Mouse (Mus musculus) forebrain, embryonic 14.5 days (tissue): Measurements from ENCODE around the gene Pdpr. TPM values are rescaled to one million over a fixed set of nuclear protein-coding genes. Genes with fewer than 3 reads are reported as not detected.
A peak's percentile ranks its signal among the peaks of the same experiment; 100 is the strongest.
"Not testable (repeated sequence)": the region's sequence is repeated elsewhere in the genome, so short reads cannot be mapped to it uniquely, and the experiment has no call there.

Experiments
- ATAC-seq: fragments of 200-750 bp; cut with Nextera tagmentation; 2 replicates; pipeline ENCODE4 v1.8.0; 2017; ENCODE audit warnings: mild to moderate bottlenecking, moderate library complexity
- DNase-seq: peaks from one replicate; pipeline ENCODE4 v3.0.0-alpha.2; 2015; ENCODE audit warnings: low spot score
- H3K27ac ChIP-seq: fragments of 300-500 bp; sonication (generic); 2 replicates; pipeline ENCODE4 v1.5.1; 2014; ENCODE audit warnings: low read depth, mild to moderate bottlenecking, control low read depth, low read length, moderate library complexity
- H3K27me3 ChIP-seq: fragments of 300-500 bp; sonication (generic); replicated peaks from 2 replicates; pipeline ENCODE4 v1.6.1; 2014; ENCODE audit warnings: low read length, control low read depth, mixed read lengths; ENCODE audit not compliant: control insufficient read depth, insufficient read depth
- H3K36me3 ChIP-seq: fragments of 300-500 bp; sonication (generic); 2 replicates; pipeline ENCODE4 v1.6.1; 2014; ENCODE audit warnings: low read length, control low read depth; ENCODE audit not compliant: control insufficient read depth, insufficient read depth
- H3K4me1 ChIP-seq: fragments of 300-500 bp; sonication (generic); 2 replicates; pipeline ENCODE4 v1.6.1; 2014; ENCODE audit warnings: antibody characterized with exemption, low read length, control low read depth; ENCODE audit not compliant: control insufficient read depth, insufficient read depth
- H3K4me2 ChIP-seq: fragments of 300-500 bp; sonication (generic); 2 replicates; pipeline ENCODE4 v1.6.1; 2014; ENCODE audit warnings: mild to moderate bottlenecking, control low read depth, low read length
- H3K4me3 ChIP-seq: fragments of 300-500 bp; sonication (generic); 2 replicates; pipeline ENCODE4 v1.5.1; 2014; ENCODE audit warnings: low read depth, low read length, control low read depth
- H3K9ac ChIP-seq: fragments of 300-500 bp; sonication (generic); 2 replicates; pipeline ENCODE4 v1.6.1; 2014; ENCODE audit warnings: mild to moderate bottlenecking, low read length, control low read depth, moderate library complexity
- H3K9me3 ChIP-seq: fragments of 300-500 bp; sonication (generic); replicated peaks from 2 replicates; pipeline ENCODE4 v1.6.1; 2016; ENCODE audit warnings: low read length, control low read depth, mixed read lengths; ENCODE audit not compliant: control insufficient read depth
- WGBS: fragments of 180-500 bp; shearing (Covaris S2); extraction: QIAGEN DNeasy Blood & Tissue Kit; methylation state at CpG from one replicate; pipeline ENCODE4 v1.1.7; 2014; 5-methylcytosine and 5-hydroxymethylcytosine counted together
- polyA plus RNA-seq: library from polyadenylated mRNA; unstranded; fragments of >200 nt; fragmentation: Nextera tagmentation; extraction: Ambion mirVana; gene quantifications from 2 replicates; pipeline ENCODE4 v1.2.1, GENCODE M21; 2014

Gene Pdpr
- polyA plus RNA-seq, 1 experiment from 2014 or later: 6.7 TPM

GRCm38 (mm10) chr8:111058946-111059572 lies 35.4 kb upstream of the Pdpr start:
- Histone ChIP-seq H3K4me2 (no peak overlapping the region), H3K4me3 (no peak overlapping the region), H3K36me3 (peaks cover 26% of the 10 kb centered on the region), H3K9me3 (no peaks in the 10 kb centered on the region), H3K9ac (no peak overlapping the region), H3K4me1 (peaks cover 14% of the 10 kb centered on the region), H3K27ac (no peak overlapping the region), H3K27me3 (no peaks in the 10 kb centered on the region)
- WGBS: 65% methylated on average over 2 of the region's 2 CpGs
- DNase-seq (no peak), ATAC-seq (no peak)

- WGBS: under 1% methylated on average over 14 of the region's 14 CpGs
- peak overlapping the region; percentile 79 for H3K27ac ChIP-seq
- peak overlapping the region; percentile 70 for H3K9ac ChIP-seq
- DNase-seq (no peak), ATAC-seq (peak; percentile 19)
- peaks cover 14% of the 10 kb centered on the region for H3K4me1 ChIP-seq
- no peaks in the 10 kb centered on the region for H3K27me3 ChIP-seq
- peak overlapping the region; percentile 60 for H3K4me3 ChIP-seq
- no peaks in the 10 kb centered on the region for H3K9me3 ChIP-seq
- H3K36me3 ChIP-seq: peaks cover 6% of the 10 kb centered on the region
- H3K4me2 ChIP-seq: peak overlapping the region; percentile 66
Measured at GRCm38 (mm10) chr8:111061688-111062071, 32.8 kb upstream of the Pdpr start.

GRCm38 (mm10) chr8:111062072-111062757 lies 32.2 kb upstream of the Pdpr start:
- ATAC-seq (peak; percentile 95), DNase-seq (peak; percentile 96)
- Histone ChIP-seq H3K9ac (peak overlapping the region; percentile 70), H3K4me2 (peak overlapping the region; percentile 66), H3K27ac (peak overlapping the region; percentile 79), H3K4me1 (peaks cover 9% of the 10 kb centered on the region), H3K9me3 (no peaks in the 10 kb centered on the region), H3K27me3 (no peaks in the 10 kb centered on the region), H3K4me3 (peak overlapping the region; percentile 60), H3K36me3 (peaks cover 6% of the 10 kb centered on the region)
- WGBS: under 1% methylated on average over 27 of the region's 27 CpGs

- Histone ChIP-seq H3K9ac (peak overlapping the region; percentile 8; the same call in 1 of the 2 replicates), H3K4me1 (peaks cover 6% of the 10 kb centered on the region), H3K27ac (no peak overlapping the region), H3K27me3 (no peaks in the 10 kb centered on the region), H3K4me3 (peak overlapping the region; percentile 60), H3K36me3 (peaks cover 5% of the 10 kb centered on the region), H3K4me2 (peak overlapping the region; percentile 33), H3K9me3 (no peaks in the 10 kb centered on the region)
- WGBS: 37% methylated on average over 2 of the region's 2 CpGs
- DNase-seq (no peak), ATAC-seq (no peak)
Measured at GRCm38 (mm10) chr8:111062893-111063292, 31.5 kb upstream of the Pdpr start.

GRCm38 (mm10) chr8:111066308-111066707 lies 28.1 kb upstream of the Pdpr start:
- 66% methylated on average over 4 of the region's 4 CpGs for WGBS
- Histone ChIP-seq H3K4me2 (no peak overlapping the region), H3K4me1 (peaks cover under 1% of the 10 kb centered on the region; the same call in 1 of the 2 replicates), H3K9ac (no peak overlapping the region), H3K36me3 (no peaks in the 10 kb centered on the region), H3K27ac (no peak overlapping the region), H3K4me3 (no peak overlapping the region), H3K9me3 (no peaks in the 10 kb centered on the region), H3K27me3 (no peaks in the 10 kb centered on the region)
- no peak for ATAC-seq
- DNase-seq: no peak

- Histone ChIP-seq H3K4me2 (no peak overlapping the region), H3K36me3 (no peaks in the 10 kb centered on the region), H3K4me3 (no peak overlapping the region), H3K27ac (no peak overlapping the region), H3K9me3 (no peaks in the 10 kb centered on the region), H3K4me1 (no peaks in the 10 kb centered on the region), H3K27me3 (no peaks in the 10 kb centered on the region), H3K9ac (no peak overlapping the region)
- DNase-seq (no peak), ATAC-seq (no peak)
- WGBS: 24% methylated on average over 10 of the region's 10 CpGs
Measured at GRCm38 (mm10) chr8:111067439-111067838, 27.0 kb upstream of the Pdpr start.

GRCm38 (mm10) chr8:111068660-111069059 lies 25.8 kb upstream of the Pdpr start:
- WGBS: 95% methylated on average over 9 of the region's 9 CpGs
- not testable (repeated sequence) for H3K4me1 ChIP-seq, DNase-seq, H3K4me3 ChIP-seq, H3K27me3 ChIP-seq, H3K27ac ChIP-seq, H3K9me3 ChIP-seq, H3K36me3 ChIP-seq, ATAC-seq, H3K9ac ChIP-seq, H3K4me2 ChIP-seq

GRCm38 (mm10) chr8:111075926-111076325 lies 18.5 kb upstream of the Pdpr start:
- H3K4me1 ChIP-seq: no peaks in the 10 kb centered on the region
- H3K4me3 ChIP-seq: no peak overlapping the region
- no peak for ATAC-seq
- H3K9me3 ChIP-seq: no peaks in the 10 kb centered on the region
- H3K36me3 ChIP-seq: no peaks in the 10 kb centered on the region
- no peak overlapping the region for H3K4me2 ChIP-seq
- no peaks in the 10 kb centered on the region for H3K27me3 ChIP-seq
- no peak for DNase-seq
- H3K27ac ChIP-seq: no peak overlapping the region
- WGBS: 68% methylated on average over 3 of the region's 3 CpGs
- no peak overlapping the region for H3K9ac ChIP-seq

- Histone ChIP-seq H3K4me1 (no peaks in the 10 kb centered on the region), H3K9ac (no peak overlapping the region), H3K36me3 (no peaks in the 10 kb centered on the region), H3K4me2 (no peak overlapping the region), H3K9me3 (no peaks in the 10 kb centered on the region), H3K27me3 (no peaks in the 10 kb centered on the region), H3K27ac (no peak overlapping the region), H3K4me3 (no peak overlapping the region)
- WGBS: 75% methylated on average over 5 of the region's 5 CpGs
- ATAC-seq (no peak), DNase-seq (no peak)
Measured at GRCm38 (mm10) chr8:111079461-111079860, 15.0 kb upstream of the Pdpr start.
